18 mouse cellular contexts compared by ENCODE assay signal in genomic region chr12:103514354-103514753, GRCm38 (mm10). TPM values are rescaled to one million over a fixed set of nuclear protein-coding genes. Genes with fewer than 3 reads are reported as not detected.
DNase-seq lines count a peak whose midpoint lies in the region; ATAC-seq and TF ChIP-seq lines count a peak whose summit lies in the region.
"Had no signal": no experiment of that assay in that cellular context is flagged by ENCODE, and none has a peak within 500 bp of the region (broad histone marks: within the 10 kb centered on the region; RNA-seq: fewer than 3 reads in every experiment).

No protein-coding gene starts in this region.

- H3K4me2 ChIP-seq in lung, embryonic 15.5 days: no peak overlapping the region
- no peak overlapping the region for H3K4me2 ChIP-seq in hindbrain, embryonic 11.5 days (replicated peaks; ENCODE audit: low read depth, low read length)
- H3K4me2 ChIP-seq: kidney, embryonic 15.5 days; liver, embryonic 13.5 days had no signal

- H3K4me3 ChIP-seq in lung, embryonic 15.5 days: no peak overlapping the region
- H3K4me3 ChIP-seq in left cerebral cortex, adult 2 months: no peak overlapping the region
- H3K4me3 ChIP-seq in hindbrain, embryonic 11.5 days (ENCODE audit: low read depth, low read length): no peak overlapping the region
- H3K4me3 ChIP-seq: heart, adult 2 months; kidney, embryonic 15.5 days; limb, embryonic 10.5 days; liver, embryonic 13.5 days had no signal

- peak; percentile 20 for TF ChIP-seq CTCF in left cerebral cortex, adult 2 months (IDR thresholded peaks at IDR 0.05)

- WGBS in lung, embryonic 15.5 days: 55% methylated on average over 3 of the region's 3 CpGs
- 76% methylated on average over 3 of the region's 3 CpGs for WGBS in hindbrain, embryonic 11.5 days

- ATAC-seq in lung, embryonic 15.5 days (ENCODE audit: borderline replicate concordance, extremely low read depth, low FRiP score, low TSS enrichment): peak; percentile 26; the same call in 1 of the 2 replicates
- ATAC-seq in hindbrain, embryonic 11.5 days (ENCODE audit: low FRiP score): no peak
- ATAC-seq: CD4-positive, CD25-positive, alpha-beta regulatory T cell, adult 4 months; inflammation-experienced regulatory T-cells, adult 6 months had no signal

- H3K27me3 ChIP-seq in lung, embryonic 15.5 days: no peaks in the 10 kb centered on the region
- H3K27me3 ChIP-seq in hindbrain, embryonic 11.5 days (ENCODE audit: control insufficient read depth, insufficient read depth, low read length): no peaks in the 10 kb centered on the region
- H3K27me3 ChIP-seq: kidney, embryonic 15.5 days; liver, embryonic 13.5 days had no signal

- no peaks in the 10 kb centered on the region for H3K9me3 ChIP-seq in lung, embryonic 15.5 days
- H3K9me3 ChIP-seq in hindbrain, embryonic 11.5 days (ENCODE audit: control insufficient read depth, low read length): no peaks in the 10 kb centered on the region
- H3K9me3 ChIP-seq: kidney, embryonic 15.5 days; limb, embryonic 10.5 days; liver, embryonic 13.5 days had no signal

- DNase-seq in lung, adult 18-20 months: no peak
- peak; percentile 59 to 61 for DNase-seq in frontal cortex, postnatal 10 days (ENCODE audit: low spot score in 2 of 2)
- DNase-seq in left cerebral cortex, adult 2 months (ENCODE audit: extremely low spot score in 1 of 2, low spot score in 2 of 2): peak; percentile 62 to 68
- DNase-seq in right cerebral cortex, postnatal 14 days: peak; percentile 55
- no peak for DNase-seq in kidney, postnatal 14 days
- no peak for DNase-seq in hindbrain, embryonic 11.5 days (ENCODE audit: low spot score)
- no peak for DNase-seq in natural killer cell, adult 2 months (ENCODE audit: low spot score in 2 of 2)
- DNase-seq: embryo, embryonic 11 days; heart, adult 2 months; liver, embryonic 13.5 days; lung, postnatal 14 days; thymus, postnatal 14 days had no signal

- no peaks in the 10 kb centered on the region for H3K36me3 ChIP-seq in lung, embryonic 15.5 days
- no peaks in the 10 kb centered on the region for H3K36me3 ChIP-seq in hindbrain, embryonic 11.5 days (ENCODE audit: control insufficient read depth, insufficient read depth, low read length)
- H3K36me3 ChIP-seq: kidney, embryonic 15.5 days; limb, embryonic 10.5 days; liver, embryonic 13.5 days had no signal

- no peak overlapping the region for H3K27ac ChIP-seq in lung, embryonic 15.5 days
- peak overlapping the region; percentile 85 for H3K27ac ChIP-seq in left cerebral cortex, adult 2 months
- H3K27ac ChIP-seq in hindbrain, embryonic 11.5 days (ENCODE audit: low read depth, low read length): no peak overlapping the region
- H3K27ac ChIP-seq: heart, adult 2 months; kidney, embryonic 15.5 days; limb, embryonic 10.5 days; liver, embryonic 13.5 days had no signal

- no peaks in the 10 kb centered on the region for H3K4me1 ChIP-seq in lung, embryonic 15.5 days
- no peaks in the 10 kb centered on the region for H3K4me1 ChIP-seq in hindbrain, embryonic 11.5 days (replicated peaks; ENCODE audit: control insufficient read depth, insufficient read depth, low read length)
- H3K4me1 ChIP-seq: kidney, embryonic 15.5 days; limb, embryonic 10.5 days; liver, embryonic 13.5 days had no signal

- no peak overlapping the region for H3K9ac ChIP-seq in lung, embryonic 15.5 days
- H3K9ac ChIP-seq in hindbrain, embryonic 11.5 days (ENCODE audit: low read depth, low read length): no peak overlapping the region
- H3K9ac ChIP-seq: kidney, embryonic 15.5 days; liver, embryonic 13.5 days had no signal

- intact Hi-C loops in left cerebral cortex, adult 2 months (cut with DNase I): loop anchor here (5.0 kb wide), 1 partner anchor 458 kb away; no protein-coding TSS in a partner anchor

RNA-seq across cellular contexts. Expression of gene Ppp4r4, which starts 17.7 kb away (rescaled TPM):
- polyA plus RNA-seq in lung, embryonic 15.5 days (2015; fragmentation: Nextera tagmentation; extraction: Ambion mirVana): 1.3 and 2.2 TPM in 2 replicates
- total RNA-seq in left cerebral cortex, adult 2 months (2021): 10 to 100 TPM; 24.8 to 25.8 TPM
- 2.7 and 3.0 TPM in 2 replicates for polyA plus RNA-seq in hindbrain, embryonic 11.5 days (2014; fragmentation: Nextera tagmentation; extraction: Ambion mirVana)

RNA-seq across cellular contexts. Expression of gene Ifi27l2b, which starts 57.3 kb away (rescaled TPM):
- polyA plus RNA-seq in lung, embryonic 15.5 days (2015; fragmentation: Nextera tagmentation; extraction: Ambion mirVana): not detected in 2 replicates
- not detected for total RNA-seq in left cerebral cortex, adult 2 months (2021)
- polyA plus RNA-seq in hindbrain, embryonic 11.5 days (2014; fragmentation: Nextera tagmentation; extraction: Ambion mirVana): not detected in 2 replicates
- total RNA-seq: heart, adult 2 months had no signal
- polyA plus RNA-seq: inflammation-experienced regulatory T-cells, adult 6 months; kidney, embryonic 15.5 days; limb, embryonic 10.5 days; liver, embryonic 13.5 days; neural tube, embryonic 14.5 days had no signal

Comparison
In these comparisons a context has a peak if more than half of its experiments do, and no peak if none do; other contexts are left out.
1. DNase-seq: peak in frontal cortex, postnatal 10 days (2 of 2), left cerebral cortex, adult 2 months (2 of 2) and right cerebral cortex, postnatal 14 days (single experiment); none in lung, adult 18-20 months (0 of 2), kidney, postnatal 14 days (single experiment), hindbrain, embryonic 11.5 days (single experiment) and natural killer cell, adult 2 months (0 of 2).